Mouse (Mus musculus) liver, embryonic 15.5 days (tissue): ENCODE results near the gene Agl. TPM values are rescaled to one million over a fixed set of nuclear protein-coding genes. Genes with fewer than 3 reads are reported as not detected.

Experiments used
- polyA plus RNA-seq: library from polyadenylated mRNA; unstranded; fragments of >200 nt; fragmentation: Nextera tagmentation; extraction: Ambion mirVana; gene quantifications from 2 replicates; pipeline ENCODE4 v1.2.1, GENCODE M21; 2015

Gene Agl
- polyA plus RNA-seq, 1 experiment from 2014 or later: 10.3 TPM

Other genes with a start within 250 kb of the Agl start
- 2.8 and 2.9 TPM in 2 replicates for gene Lrrc39, start 245.2 kb downstream of the Agl start, polyA plus RNA-seq
- 17.0 and 18.5 TPM in 2 replicates for gene Sass6, start 213.2 kb downstream of the Agl start, polyA plus RNA-seq
- gene Trmt13, start 193.6 kb downstream of the Agl start, polyA plus RNA-seq: 7.3 and 8.2 TPM in 2 replicates
- gene Mfsd14a, start 145.5 kb downstream of the Agl start, polyA plus RNA-seq: 33.3 and 34.9 TPM in 2 replicates
- gene Gm43191, start 126.9 kb downstream of the Agl start, polyA plus RNA-seq: not detected in 2 replicates
- 7.7 and 8.4 TPM in 2 replicates for gene Slc35a3, start 95.3 kb downstream of the Agl start, polyA plus RNA-seq
- gene Frrs1, start 51.3 kb upstream of the Agl start, polyA plus RNA-seq: 38.0 and 43.0 TPM in 2 replicates
- not detected in 2 replicates for gene 4930455H04Rik, start 160.1 kb upstream of the Agl start, polyA plus RNA-seq
- 3.5 and 3.8 TPM in 2 replicates for gene Palmd, start 160.8 kb upstream of the Agl start, polyA plus RNA-seq